Mouse (Mus musculus): ENCODE measurements around the gene Boll. TPM values are rescaled to one million over a fixed set of nuclear protein-coding genes. Genes with fewer than 3 reads are reported as not detected.
A peak's percentile ranks its signal among the peaks of the same experiment; 100 is the strongest.
"Not testable (repeated sequence)": the region's sequence is repeated elsewhere in the genome, so short reads cannot be mapped to it uniquely, and the experiment has no call there.

The Boll gene
- total RNA-seq (2015) (0.07 and 0.25 TPM in 2 replicates), total RNA-seq (2017) (not detected in 2 replicates)

- ATAC-seq (replicated peaks; ENCODE audit: poor library complexity): peak; percentile 93
These were observed at the start of gene Boll for GRCm38 (mm10) chr1:55363044-55363565. Gene Boll (minus strand): TSS chr1:55363469.

- ATAC-seq (replicated peaks; ENCODE audit: poor library complexity): no peak
These were observed 49.3 kb upstream of the Boll start for GRCm38 (mm10) chr1:55412569-55412968.

- no peak for ATAC-seq (replicated peaks; ENCODE audit: poor library complexity)
These were observed 47.8 kb upstream of the Boll start for GRCm38 (mm10) chr1:55411079-55411478.

GRCm38 (mm10) chr1:55410670-55411069 is 47.4 kb upstream of the Boll start:
- ATAC-seq (replicated peaks; ENCODE audit: poor library complexity): no peak

- no peak for ATAC-seq (replicated peaks; ENCODE audit: poor library complexity)
These were observed 43.5 kb upstream of the Boll start for GRCm38 (mm10) chr1:55406531-55407375.

GRCm38 (mm10) chr1:55406023-55406413 is 42.7 kb upstream of the Boll start:
- ATAC-seq (replicated peaks; ENCODE audit: poor library complexity): peak; percentile 5; the same call in 1 of the 2 replicates

GRCm38 (mm10) chr1:55405272-55406022 is 42.2 kb upstream of the Boll start, which contains the start of gene Plcl1:
Gene Plcl1 (plus strand): TSS chr1:55405921.
- peak; percentile 98 for ATAC-seq (replicated peaks; ENCODE audit: poor library complexity)

- ATAC-seq (replicated peaks; ENCODE audit: poor library complexity): peak; percentile 54
These were observed 41.2 kb upstream of the Boll start for GRCm38 (mm10) chr1:55404439-55404838.

GRCm38 (mm10) chr1:55399891-55400290 is 36.6 kb upstream of the Boll start:
- ATAC-seq (replicated peaks; ENCODE audit: poor library complexity): no peak

GRCm38 (mm10) chr1:55383114-55383773 is 20.0 kb upstream of the Boll start:
- peak; percentile 100 for ATAC-seq (replicated peaks; ENCODE audit: poor library complexity)

GRCm38 (mm10) chr1:55380527-55380926 is 17.3 kb upstream of the Boll start:
- no peak for ATAC-seq (replicated peaks; ENCODE audit: poor library complexity)

GRCm38 (mm10) chr1:55372626-55373025 is 9.4 kb upstream of the Boll start:
- no peak for ATAC-seq (replicated peaks; ENCODE audit: poor library complexity)

- peak; percentile 99 for ATAC-seq (replicated peaks; ENCODE audit: poor library complexity)
These were observed 317 bp upstream of the Boll start for GRCm38 (mm10) chr1:55363586-55363985.

GRCm38 (mm10) chr1:55362634-55363033 is 635 bp downstream of the Boll start:
- no peak for ATAC-seq (replicated peaks; ENCODE audit: poor library complexity)

- ATAC-seq (replicated peaks; ENCODE audit: poor library complexity): not testable (repeated sequence)
These were observed 11.4 kb downstream of the Boll start for GRCm38 (mm10) chr1:55351914-55352313.

GRCm38 (mm10) chr1:55325496-55325895 is 37.8 kb downstream of the Boll start:
- ATAC-seq (replicated peaks; ENCODE audit: poor library complexity): not testable (repeated sequence)

GRCm38 (mm10) chr1:55301077-55301476 is 62.2 kb downstream of the Boll start:
- 0 out of 2 replicates have a peak, but pooled peaks have one; percentile 29 for ATAC-seq (replicated peaks; ENCODE audit: poor library complexity)

- ATAC-seq (replicated peaks; ENCODE audit: poor library complexity): no peak
These were observed 84.2 kb downstream of the Boll start for GRCm38 (mm10) chr1:55279081-55279480.

- peak; percentile 74 for ATAC-seq (replicated peaks; ENCODE audit: poor library complexity)
These were observed 97.8 kb downstream of the Boll start for GRCm38 (mm10) chr1:55265447-55265846.

GRCm38 (mm10) chr1:55264385-55264784 is 98.9 kb downstream of the Boll start:
- peak; percentile 53 for ATAC-seq (replicated peaks; ENCODE audit: poor library complexity)

- no peak for ATAC-seq (replicated peaks; ENCODE audit: poor library complexity)
These were observed 116.9 kb downstream of the Boll start for GRCm38 (mm10) chr1:55246374-55246773.
